Mouse (Mus musculus) bone marrow macrophage, adult 2 months (primary cell): ENCODE measurements at regions not wholly inside any gene's neighbourhood (a gene's known extent, or its start where the extent isn't known, plus 50 kb on each side); places are given as distances from the start of the nearest gene placed in this dataset.

ENCODE experiments used
- CTCF ChIP-seq: IDR thresholded peaks from 2 replicates; pipeline ENCODE4 v1.5.1; 2012; ENCODE audit warnings: low read depth, mild to moderate bottlenecking, low read length, moderate library complexity
- POLR2A ChIP-seq: IDR thresholded peaks from 2 replicates; pipeline ENCODE4 v1.6.1; 2012; ENCODE audit warnings: mild to moderate bottlenecking, low read depth, low read length, borderline replicate concordance

DNA sequence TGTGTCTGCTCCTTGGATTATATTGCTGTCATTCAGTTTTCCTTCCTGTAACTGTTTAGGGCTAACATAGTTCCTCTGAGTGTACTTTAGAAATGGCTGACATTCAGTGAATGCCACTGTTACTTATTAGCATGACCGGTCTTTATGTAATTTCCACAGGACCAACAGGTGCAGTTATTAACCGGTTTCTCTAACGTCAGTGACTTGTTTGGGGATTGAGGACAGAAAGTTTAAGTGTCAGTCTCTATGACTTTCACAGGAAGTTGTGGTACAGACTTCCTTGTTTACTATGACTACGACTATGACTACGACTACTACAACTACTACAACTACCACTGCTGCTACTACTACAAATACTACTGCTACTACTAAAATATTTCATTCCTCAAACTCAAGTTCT is 170.4 kb upstream of the Ptger4 start:
- TF ChIP-seq POLR2A (no peak), CTCF (no peak)
